ENCODE assay signal across 8 mouse cellular contexts in the genomic region with DNA sequence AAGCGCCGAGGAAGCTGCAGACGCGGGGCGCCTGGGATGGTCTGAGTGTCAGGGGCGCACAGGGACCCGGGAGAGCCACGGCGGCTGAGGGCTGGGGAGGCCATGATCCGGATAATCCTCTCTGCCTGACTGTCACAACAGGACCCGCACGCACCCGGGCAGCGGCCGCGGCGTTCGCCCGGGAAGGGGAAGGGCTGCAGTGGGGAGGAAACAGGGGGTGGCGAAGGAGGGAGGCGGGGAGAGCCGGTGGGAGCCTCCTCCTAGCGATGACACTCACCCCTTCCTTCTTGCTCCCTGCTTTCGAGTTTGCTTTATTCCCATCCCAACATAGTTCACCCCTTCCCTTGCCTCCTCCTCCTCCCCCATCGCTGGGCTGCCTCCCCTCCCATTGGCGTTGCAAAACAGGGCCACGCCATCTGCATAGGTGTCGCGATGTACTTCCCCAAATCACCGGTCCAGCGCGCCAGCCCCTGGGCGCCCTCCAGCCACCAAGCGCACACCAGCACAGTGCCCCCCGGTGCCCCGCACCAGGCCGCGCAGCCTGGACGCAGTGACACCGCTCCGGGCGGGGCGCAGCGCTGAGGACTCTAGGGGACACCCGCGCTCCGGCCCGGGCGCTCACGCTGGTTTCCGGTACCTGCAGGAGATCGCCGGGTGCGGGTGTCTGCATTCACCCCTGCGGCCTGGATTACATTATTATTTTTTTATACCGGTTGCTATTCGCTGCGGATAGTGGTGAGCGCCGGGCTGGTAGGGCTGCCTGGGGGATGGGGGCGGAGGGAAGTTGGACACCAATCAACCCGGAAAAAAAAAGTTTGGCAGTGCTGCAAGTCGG. TPM values are rescaled to one million over a fixed set of nuclear protein-coding genes. Genes with fewer than 3 reads are reported as not detected.
DNase-seq lines count a peak whose midpoint lies in the region; ATAC-seq lines count a peak whose summit lies in the region.

No protein-coding gene starts in this region.

- under 1% methylated on average over 56 of the region's 63 CpGs for WGBS in intestine, embryonic 14.5 days
- WGBS in limb, embryonic 10.5 days, result under 1% methylated on average over 63 of the region's 63 CpGs
- under 1% methylated on average over 61 of the region's 63 CpGs for WGBS in midbrain, embryonic 11.5 days

- no peaks in the 10 kb centered on the region for H3K9me3 ChIP-seq in intestine, embryonic 14.5 days (ENCODE audit: control insufficient read depth, low read length)
- H3K9me3 ChIP-seq in limb, embryonic 10.5 days (replicated peaks), result no peaks in the 10 kb centered on the region
- H3K9me3 ChIP-seq in midbrain, embryonic 11.5 days (ENCODE audit: control insufficient read depth, low read length), result no peaks in the 10 kb centered on the region

- DNase-seq in T-cell, adult 2 months (ENCODE audit: low spot score), result peak; percentile 35
- peak; percentile 36 to 47 for DNase-seq in cerebellum, postnatal 4 days (ENCODE audit: low spot score in 2 of 2)
- DNase-seq in gastrocnemius, postnatal 25 days, result peak; percentile 74
- DNase-seq in intestine, embryonic 14.5 days (ENCODE audit: low spot score), result peak; percentile 82
- DNase-seq in limb, embryonic 10.5 days (ENCODE audit: low spot score), result peak; percentile 72
- DNase-seq in midbrain, embryonic 11.5 days (ENCODE audit: low spot score, missing footprints), result peak; percentile 96
- peak; percentile 37 to 42 for DNase-seq in right cerebral cortex, postnatal 36 days (ENCODE audit: low spot score in 2 of 2)
- peak; percentile 61 to 66 for DNase-seq in urinary bladder, postnatal 4 days (ENCODE audit: low spot score in 2 of 2)

- H3K4me3 ChIP-seq in intestine, embryonic 14.5 days (ENCODE audit: low read depth, low read length), result peak overlapping the region; percentile 63
- H3K4me3 ChIP-seq in limb, embryonic 10.5 days, result peak overlapping the region; percentile 76
- H3K4me3 ChIP-seq in midbrain, embryonic 11.5 days (ENCODE audit: low read depth, low read length), result peak overlapping the region; percentile 65

- H3K4me2 ChIP-seq in intestine, embryonic 14.5 days (ENCODE audit: low read length), result peak overlapping the region; percentile 97
- peak overlapping the region; percentile 100 for H3K4me2 ChIP-seq in midbrain, embryonic 11.5 days

- ATAC-seq in intestine, embryonic 14.5 days (replicated peaks; ENCODE audit: low FRiP score, low TSS enrichment, low read depth), result peak; percentile 35
- peak; percentile 55 for ATAC-seq in midbrain, embryonic 11.5 days (ENCODE audit: low FRiP score)

- H3K36me3 ChIP-seq in intestine, embryonic 14.5 days (ENCODE audit: control insufficient read depth, insufficient read depth, low read length), result no peaks in the 10 kb centered on the region
- no peaks in the 10 kb centered on the region for H3K36me3 ChIP-seq in limb, embryonic 10.5 days
- H3K36me3 ChIP-seq in midbrain, embryonic 11.5 days (ENCODE audit: control insufficient read depth, insufficient read depth, low read length), result no peaks in the 10 kb centered on the region

- H3K4me1 ChIP-seq in intestine, embryonic 14.5 days (replicated peaks; ENCODE audit: control insufficient read depth, insufficient read depth, low read length), result peaks cover 7% of the 10 kb centered on the region; the same call in 1 of the 2 replicates
- peaks cover 51% of the 10 kb centered on the region for H3K4me1 ChIP-seq in limb, embryonic 10.5 days
- peaks cover 18% of the 10 kb centered on the region for H3K4me1 ChIP-seq in midbrain, embryonic 11.5 days (ENCODE audit: control insufficient read depth, insufficient read depth, low read length)

- H3K27me3 ChIP-seq in intestine, embryonic 14.5 days (replicated peaks; ENCODE audit: control insufficient read depth, insufficient read depth, low read length), result no peaks in the 10 kb centered on the region
- H3K27me3 ChIP-seq in limb, embryonic 10.5 days (ENCODE audit: low read depth, poor library complexity, severe bottlenecking), result peaks cover 47% of the 10 kb centered on the region
- H3K27me3 ChIP-seq in midbrain, embryonic 11.5 days (ENCODE audit: control insufficient read depth, insufficient read depth, low read length), result peaks cover 24% of the 10 kb centered on the region

- peak overlapping the region; percentile 64 for H3K9ac ChIP-seq in intestine, embryonic 14.5 days (ENCODE audit: low read length)
- peak overlapping the region; percentile 60 for H3K9ac ChIP-seq in midbrain, embryonic 11.5 days (ENCODE audit: low read length)

- peak overlapping the region; percentile 92; the same call in 1 of the 2 replicates for H3K27ac ChIP-seq in intestine, embryonic 14.5 days (ENCODE audit: low read depth)
- H3K27ac ChIP-seq in limb, embryonic 10.5 days, result peak overlapping the region; percentile 77
- no peak overlapping the region for H3K27ac ChIP-seq in midbrain, embryonic 11.5 days (ENCODE audit: low read depth, low read length)

RNA-seq across cellular contexts. Expression of a gene that starts 1.7 kb away (rescaled TPM):
- 10 to 100 TPM; 38.4 to 40.9 TPM for total RNA-seq in gastrocnemius, postnatal 25 days (2021)
- polyA plus RNA-seq in intestine, embryonic 14.5 days (2014; fragmentation: Nextera tagmentation; extraction: Ambion mirVana), result 47.0 and 50.0 TPM in 2 replicates
- polyA plus RNA-seq in limb, embryonic 10.5 days (2016; fragmentation: Nextera tagmentation; extraction: Ambion mirVana), result 30.0 and 40.7 TPM in 2 replicates
- polyA plus RNA-seq in midbrain, embryonic 11.5 days (2014; fragmentation: Nextera tagmentation; extraction: Ambion mirVana), result 29.2 and 36.4 TPM in 2 replicates

Comparison
In these comparisons a context has a peak if more than half of its experiments do, and no peak if none do; other contexts are left out.
1. DNase-seq: peak in every context shown above with its lines; median percentile 96 in midbrain, embryonic 11.5 days; 82 in intestine, embryonic 14.5 days; 74 in gastrocnemius, postnatal 25 days; 72 in limb, embryonic 10.5 days; 64 in urinary bladder, postnatal 4 days; 42 in cerebellum, postnatal 4 days; 40 in right cerebral cortex, postnatal 36 days; 35 in T-cell, adult 2 months.